Mouse (Mus musculus) heart, postnatal 0 days (tissue): ENCODE measurements around the gene Msx3. TPM values are rescaled to one million over a fixed set of nuclear protein-coding genes. Genes with fewer than 3 reads are reported as not detected.

Source experiments
- ATAC-seq: fragments of 200-750 bp; cut with Nextera tagmentation; 2 replicates; pipeline ENCODE4 v1.8.0; 2017; ENCODE audit warnings: low read depth, moderate number of reproducible peaks, moderate library complexity; ENCODE audit not compliant: insufficient read depth
- DNase-seq: peaks from one replicate; pipeline ENCODE4 v3.0.0-alpha.2; 2016; ENCODE audit warnings: low spot score
- H3K27ac ChIP-seq: fragments of 300-500 bp; sonication (generic); 2 replicates; pipeline ENCODE4 v1.5.1; 2014; ENCODE audit warnings: low read depth, mild to moderate bottlenecking
- H3K27me3 ChIP-seq: fragments of 300-500 bp; sonication (generic); 2 replicates; pipeline ENCODE4 v1.6.1; 2014; ENCODE audit warnings: low read length, mixed read lengths; ENCODE audit not compliant: control insufficient read depth, insufficient read depth
- H3K36me3 ChIP-seq: fragments of 300-500 bp; sonication (generic); replicated peaks from 2 replicates; pipeline ENCODE4 v1.6.1; 2014; ENCODE audit warnings: low read length, mixed read lengths; ENCODE audit not compliant: control insufficient read depth, insufficient read depth
- H3K4me1 ChIP-seq: fragments of 300-500 bp; sonication (generic); 2 replicates; pipeline ENCODE4 v1.6.1; 2014; ENCODE audit warnings: antibody characterized with exemption; ENCODE audit not compliant: control insufficient read depth, insufficient read depth
- H3K4me2 ChIP-seq: fragments of 300-500 bp; sonication (generic); 2 replicates; pipeline ENCODE4 v1.6.1; 2014; ENCODE audit warnings: low read depth, mild to moderate bottlenecking, low read length, moderate library complexity
- H3K4me3 ChIP-seq: fragments of 300-500 bp; sonication (generic); 2 replicates; pipeline ENCODE4 v1.5.1; 2014; ENCODE audit warnings: low read depth, low read length
- H3K9ac ChIP-seq: fragments of 300-500 bp; sonication (generic); replicated peaks from 2 replicates; pipeline ENCODE4 v1.6.1; 2014; ENCODE audit warnings: low read depth, low read length, mixed read lengths
- H3K9me3 ChIP-seq: fragments of 300-500 bp; sonication (generic); replicated peaks from 2 replicates; pipeline ENCODE4 v1.6.1; 2016; ENCODE audit warnings: low read length; ENCODE audit not compliant: control insufficient read depth
- CTCF ChIP-seq: IDR thresholded peaks from 2 replicates; pipeline ENCODE4 v1.5.1; 2016; ENCODE audit warnings: antibody characterized with exemption, control low read depth, low read depth
- EP300 ChIP-seq: IDR thresholded peaks from 2 replicates; pipeline ENCODE4 v1.6.1; 2016; ENCODE audit warnings: antibody characterized with exemption, low read depth
- WGBS: fragments of 180-500 bp; shearing (Covaris S2); extraction: QIAGEN DNeasy Blood & Tissue Kit; methylation state at CpG from one replicate; pipeline ENCODE4 v1.1.7; 2014; 5-methylcytosine and 5-hydroxymethylcytosine counted together
- polyA plus RNA-seq: library from polyadenylated mRNA; unstranded; fragments of >200 nt; fragmentation: Nextera tagmentation; extraction: Ambion mirVana; gene quantifications from 2 replicates; pipeline ENCODE4 v1.2.1, GENCODE M21; 2015
- total RNA-seq: library from RNA; depleted of rRNA; stranded (reverse); fragments of >200 nt; gene quantifications from 2 replicates; pipeline ENCODE4 v1.2.3, GENCODE M21; 2014; ENCODE audit warnings: low replicate concordance; rRNA removed

Gene Msx3
- total RNA-seq (not detected in 2 replicates), polyA plus RNA-seq (not detected in 2 replicates)

GRCm38 (mm10) chr7:140048361-140049114, at the start of gene Msx3:
Gene Msx3, minus strand, starts transcription at chr7:140049089.
- DNase-seq (no peak), ATAC-seq (0 out of 2 replicates have a peak, but pooled peaks have one; percentile 16)
- no peak for TF ChIP-seq EP300
- no peak for TF ChIP-seq CTCF
- Histone ChIP-seq H3K27me3 (peaks cover 96% of the 10 kb centered on the region), H3K9ac (no peak within 1 kb of the TSS), H3K4me2 (peak within 1 kb of the TSS; percentile 60), H3K4me1 (peaks cover 18% of the 10 kb centered on the region), H3K4me3 (peak within 1 kb of the TSS; percentile 47), H3K27ac (no peak within 1 kb of the TSS), H3K9me3 (no peaks in the 10 kb centered on the region), H3K36me3 (no peaks in the 10 kb centered on the region)
- WGBS = under 1% methylated on average over 56 of the region's 56 CpGs

- no peak overlapping the region for H3K4me3 ChIP-seq
- no peak for TF ChIP-seq EP300
- no peak for TF ChIP-seq CTCF
- H3K4me2 ChIP-seq = no peak overlapping the region
- H3K36me3 ChIP-seq = peaks cover 15% of the 10 kb centered on the region; the same call in 1 of the 2 replicates
- 71% methylated on average over 1 of the region's 1 CpGs for WGBS
- no peaks in the 10 kb centered on the region for H3K27me3 ChIP-seq
- H3K4me1 ChIP-seq = peaks cover 13% of the 10 kb centered on the region
- H3K27ac ChIP-seq = no peak overlapping the region
- H3K9me3 ChIP-seq = no peaks in the 10 kb centered on the region
- H3K9ac ChIP-seq = no peak overlapping the region
- ATAC-seq (no peak), DNase-seq (no peak)
These were observed 49.6 kb upstream of the Msx3 start for GRCm38 (mm10) chr7:140098466-140098865.

GRCm38 (mm10) chr7:140096055-140096454, 47.2 kb upstream of the Msx3 start:
- Histone ChIP-seq H3K4me3 (no peak overlapping the region), H3K9me3 (no peaks in the 10 kb centered on the region), H3K4me1 (peaks cover 9% of the 10 kb centered on the region), H3K4me2 (no peak overlapping the region), H3K36me3 (peaks cover 15% of the 10 kb centered on the region; the same call in 1 of the 2 replicates), H3K9ac (no peak overlapping the region), H3K27me3 (no peaks in the 10 kb centered on the region), H3K27ac (no peak overlapping the region)
- TF ChIP-seq CTCF (no peak), EP300 (no peak)
- DNase-seq = no peak
- no peak for ATAC-seq

GRCm38 (mm10) chr7:140095556-140095955, 46.7 kb upstream of the Msx3 start:
- no peak for TF ChIP-seq EP300
- TF ChIP-seq CTCF = no peak
- Histone ChIP-seq H3K9ac (no peak overlapping the region), H3K27ac (no peak overlapping the region), H3K9me3 (no peaks in the 10 kb centered on the region), H3K4me1 (peaks cover 9% of the 10 kb centered on the region), H3K4me2 (no peak overlapping the region), H3K36me3 (peaks cover 12% of the 10 kb centered on the region; the same call in 1 of the 2 replicates), H3K4me3 (no peak overlapping the region), H3K27me3 (no peaks in the 10 kb centered on the region)
- WGBS = 32% methylated on average over 1 of the region's 1 CpGs
- ATAC-seq = no peak
- no peak for DNase-seq

GRCm38 (mm10) chr7:140094954-140095353, 46.1 kb upstream of the Msx3 start:
- WGBS = 29% methylated on average over 5 of the region's 5 CpGs
- H3K9me3 ChIP-seq = no peaks in the 10 kb centered on the region
- H3K4me3 ChIP-seq = no peak overlapping the region
- DNase-seq (no peak), ATAC-seq (peak; percentile 65)
- H3K27me3 ChIP-seq = no peaks in the 10 kb centered on the region
- peak overlapping the region; percentile 18; the same call in 1 of the 2 replicates for H3K4me2 ChIP-seq
- H3K36me3 ChIP-seq = peaks cover 12% of the 10 kb centered on the region; the same call in 1 of the 2 replicates
- H3K9ac ChIP-seq = no peak overlapping the region
- H3K27ac ChIP-seq = no peak overlapping the region
- peaks cover 9% of the 10 kb centered on the region for H3K4me1 ChIP-seq
- TF ChIP-seq EP300 (no peak), CTCF (no peak)
